Mouse (Mus musculus) bone marrow macrophage, adult 2 months (primary cell): ENCODE data around the gene Sox5.

ENCODE experiments used
- CTCF ChIP-seq: IDR thresholded peaks from 2 replicates; pipeline ENCODE4 v1.5.1; 2012; ENCODE audit warnings: low read depth, mild to moderate bottlenecking, low read length, moderate library complexity
- POLR2A ChIP-seq: IDR thresholded peaks from 2 replicates; pipeline ENCODE4 v1.6.1; 2012; ENCODE audit warnings: mild to moderate bottlenecking, low read depth, low read length, borderline replicate concordance

DNA sequence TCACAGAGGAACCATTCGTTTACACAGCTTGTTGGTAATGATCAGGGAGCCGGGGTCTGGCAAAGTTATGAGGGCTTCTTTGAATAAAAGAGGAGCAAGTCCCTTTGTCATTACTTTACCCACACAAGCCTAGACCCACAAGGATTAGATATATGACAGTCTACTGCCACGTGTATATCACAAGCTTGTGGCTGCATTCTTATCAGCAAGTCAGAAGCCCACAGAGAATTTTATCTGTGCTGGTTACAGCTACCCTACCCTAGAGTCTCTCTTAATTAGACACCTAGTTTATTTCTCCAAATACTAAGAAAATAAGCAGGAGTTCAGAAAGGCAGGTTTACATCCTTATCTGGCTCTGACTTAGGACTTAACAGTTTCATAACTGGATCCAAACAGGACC lies 629.8 kb downstream of the Sox5 start:
- TF ChIP-seq CTCF: no peak
- no peak for TF ChIP-seq POLR2A
